Mouse (Mus musculus) cerebellum, adult (tissue): ENCODE data around the gene Cbx8.

ENCODE experiments used
- ATAC-seq: cut with Nextera tagmentation; 2 replicates; pipeline ENCODE4 v1.9.2; 2017; ENCODE audit warnings: mild to moderate bottlenecking, moderate library complexity, mixed read lengths; ENCODE audit not compliant: insufficient number of reproducible peaks, low FRiP score, low TSS enrichment

Cbx8 gene

GRCm38 (mm10) chr11:118999361-118999804 lies 41.4 kb downstream of the Cbx8 start:
- ATAC-seq: 0 out of 2 replicates have a peak, but pooled peaks have one; percentile 31

GRCm38 (mm10) chr11:118998540-118999265 lies 42.1 kb downstream of the Cbx8 start:
- ATAC-seq: peak; percentile 64; the same call in 1 of the 2 replicates

GRCm38 (mm10) chr11:118997182-118997581 lies 43.6 kb downstream of the Cbx8 start:
- ATAC-seq: no peak

- ATAC-seq: no peak
These were observed 45.3 kb downstream of the Cbx8 start for GRCm38 (mm10) chr11:118995448-118995847.

- ATAC-seq: no peak
These were observed 48.0 kb downstream of the Cbx8 start for GRCm38 (mm10) chr11:118992781-118993180.

GRCm38 (mm10) chr11:118987999-118988398 lies 52.8 kb downstream of the Cbx8 start, which contains the start of gene Enpp7:
Gene Enpp7, plus strand, starts transcription at chr11:118988188.
- no peak for ATAC-seq
